Mouse (Mus musculus): ENCODE results near the gene Tlk1.

GRCm38 (mm10) chr2:70827780-70828179 is 2.3 kb upstream of the Tlk1 start:
- no peak for TF ChIP-seq ZMIZ1 (IDR thresholded peaks at IDR 0.05; ENCODE audit: low read depth, low read length)
- no peak for TF ChIP-seq MEF2A (IDR thresholded peaks at IDR 0.05; ENCODE audit: borderline replicate concordance, low read depth, low read length)
- TF ChIP-seq HCFC1 (IDR thresholded peaks at IDR 0.05; ENCODE audit: low read depth, low read length), result no peak
- no peak for TF ChIP-seq CTCF (conservative IDR thresholded peaks at IDR 0.05 in 1 of 2, IDR thresholded peaks at IDR 0.05 in 1 of 2; ENCODE audit: low read depth in 2 of 2, low read length in 2 of 2)
- TF ChIP-seq ZKSCAN1 (IDR thresholded peaks at IDR 0.05; ENCODE audit: borderline replicate concordance, low read depth, low read length), result no peak
- no peak for TF ChIP-seq SMC3 (IDR thresholded peaks at IDR 0.05; ENCODE audit: low read depth, low read length)
- no peak for TF ChIP-seq CHD2 (IDR thresholded peaks at IDR 0.05; ENCODE audit: low read length)
- TF ChIP-seq MXI1 (IDR thresholded peaks at IDR 0.05; ENCODE audit: low read depth, low read length), result no peak
- no peak for TF ChIP-seq NRF1 (IDR thresholded peaks at IDR 0.05; ENCODE audit: low read depth, low read length)
- no peak for TF ChIP-seq POLR2A (IDR thresholded peaks at IDR 0.05; ENCODE audit: low read depth, low read length)

Measured in CH12.LX (cell line).